Comparison of ENCODE assay signal across 9 mouse cellular contexts in the genomic region with DNA sequence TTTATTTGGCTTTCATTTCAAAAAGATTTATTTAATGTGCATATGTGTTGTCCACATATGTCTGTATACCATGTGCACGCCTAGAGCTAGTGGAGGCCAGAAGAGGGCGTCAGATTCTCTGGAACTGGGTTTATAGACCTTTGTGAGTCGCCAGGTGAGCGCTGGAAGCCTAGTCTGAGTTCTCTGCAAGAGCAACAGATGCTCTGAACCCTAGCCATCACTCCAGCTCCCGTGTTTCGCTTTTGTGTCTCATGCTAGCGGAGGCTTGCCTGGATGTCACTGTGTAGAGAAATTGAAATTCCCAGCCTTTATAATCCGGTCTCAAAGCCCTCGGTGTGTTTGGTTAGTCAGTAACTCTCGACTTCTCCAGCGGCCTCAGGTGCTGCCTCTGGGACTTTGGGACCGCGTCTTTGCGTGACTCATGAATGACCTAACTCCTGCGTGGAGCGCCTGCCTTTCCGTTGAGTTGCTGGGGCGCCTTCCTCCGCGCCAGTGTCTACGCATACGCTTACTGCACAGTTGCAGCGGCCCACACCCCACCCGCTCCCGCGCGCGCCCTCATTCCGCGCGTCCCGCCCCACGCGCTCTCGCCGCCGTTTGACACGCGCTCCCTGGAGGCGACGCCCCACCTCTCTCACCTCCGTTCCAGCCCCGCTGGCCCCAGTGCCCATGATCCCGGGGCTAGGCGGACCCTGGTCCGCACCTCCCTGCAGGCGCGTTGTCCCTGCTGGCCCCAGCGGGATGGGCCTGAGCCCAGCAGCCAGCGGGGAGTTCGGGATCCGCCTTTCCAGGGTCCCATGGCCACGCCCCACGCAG. TPM values are rescaled to one million over a fixed set of nuclear protein-coding genes. Genes with fewer than 3 reads are reported as not detected.
DNase-seq lines count a peak whose midpoint lies in the region; ATAC-seq and TF ChIP-seq lines count a peak whose summit lies in the region.
"Had no signal": no experiment of that assay in that cellular context is flagged by ENCODE, and none has a peak within 500 bp of the region (broad histone marks: within the 10 kb centered on the region; RNA-seq: fewer than 3 reads in every experiment).

A gene (plus strand): TSS at position 600 of the 816 bp plus-strand sequence.

- no peak within 1 kb of the TSS for H3K27ac ChIP-seq in ES-Bruce4 (ENCODE audit: insufficient read depth, low read length)
- no peak within 1 kb of the TSS for H3K27ac ChIP-seq in embryonic fibroblast, embryonic 13.5 days (ENCODE audit: insufficient read depth, low read length)
- no peak within 1 kb of the TSS for H3K27ac ChIP-seq in hindbrain, embryonic 15.5 days (replicated peaks)
- no peak within 1 kb of the TSS for H3K27ac ChIP-seq in liver, embryonic 11.5 days (ENCODE audit: low read depth, low read length)
- no peak within 1 kb of the TSS for H3K27ac ChIP-seq in neural tube, embryonic 15.5 days (replicated peaks)

- H3K9me3 ChIP-seq in ES-Bruce4 (replicated peaks; ENCODE audit: control insufficient read depth, insufficient read depth, low read length, poor library complexity, severe bottlenecking): no peaks in the 10 kb centered on the region
- H3K9me3 ChIP-seq in hindbrain, embryonic 15.5 days: no peaks in the 10 kb centered on the region
- no peaks in the 10 kb centered on the region for H3K9me3 ChIP-seq in liver, embryonic 11.5 days (ENCODE audit: control insufficient read depth, low read length)
- no peaks in the 10 kb centered on the region for H3K9me3 ChIP-seq in neural tube, embryonic 15.5 days (replicated peaks)

- H3K36me3 ChIP-seq in ES-Bruce4 (ENCODE audit: control insufficient read depth, insufficient read depth, low read length, poor library complexity, severe bottlenecking): no peaks in the 10 kb centered on the region
- H3K36me3 ChIP-seq in hindbrain, embryonic 15.5 days: no peaks in the 10 kb centered on the region
- H3K36me3 ChIP-seq in liver, embryonic 11.5 days (ENCODE audit: control insufficient read depth, insufficient read depth, low read length): no peaks in the 10 kb centered on the region
- no peaks in the 10 kb centered on the region for H3K36me3 ChIP-seq in neural tube, embryonic 15.5 days

- DNase-seq in cerebellum, postnatal 10 days: peak; percentile 32 to 36
- no peak for DNase-seq in liver, embryonic 11.5 days (ENCODE audit: low spot score)
- no peak for DNase-seq in B cell, adult 2 months

- TF ChIP-seq POLR2A in ES-Bruce4 (IDR thresholded peaks at IDR 0.05; ENCODE audit: insufficient read depth, low read length): no peak
- no peak for TF ChIP-seq POLR2A in embryonic fibroblast, embryonic 13.5 days (IDR thresholded peaks at IDR 0.05; ENCODE audit: low read depth, low read length)

- no peak for TF ChIP-seq EP300 in ES-Bruce4 (IDR thresholded peaks at IDR 0.05; ENCODE audit: insufficient read depth, low read depth, low read length)

- H3K27me3 ChIP-seq in ES-Bruce4 (ENCODE audit: control insufficient read depth, insufficient read depth, low read length, poor library complexity, severe bottlenecking): no peaks in the 10 kb centered on the region
- peaks cover 32% of the 10 kb centered on the region for H3K27me3 ChIP-seq in hindbrain, embryonic 15.5 days
- H3K27me3 ChIP-seq in liver, embryonic 11.5 days (replicated peaks; ENCODE audit: control insufficient read depth, insufficient read depth, low read length): peaks cover 31% of the 10 kb centered on the region
- H3K27me3 ChIP-seq in neural tube, embryonic 15.5 days (replicated peaks): peaks cover 24% of the 10 kb centered on the region

- peaks cover 2% of the 10 kb centered on the region for H3K4me1 ChIP-seq in ES-Bruce4 (ENCODE audit: control insufficient read depth, insufficient read depth, low read length)
- no peaks in the 10 kb centered on the region for H3K4me1 ChIP-seq in embryonic fibroblast, embryonic 13.5 days (ENCODE audit: control insufficient read depth, insufficient read depth, low read length)
- peaks cover 16% of the 10 kb centered on the region for H3K4me1 ChIP-seq in hindbrain, embryonic 15.5 days (replicated peaks)
- H3K4me1 ChIP-seq in liver, embryonic 11.5 days (replicated peaks; ENCODE audit: control insufficient read depth, insufficient read depth, low read length): peaks cover 3% of the 10 kb centered on the region; the same call in 1 of the 2 replicates
- peaks cover 10% of the 10 kb centered on the region for H3K4me1 ChIP-seq in neural tube, embryonic 15.5 days

- peak within 1 kb of the TSS; percentile 98 for H3K4me2 ChIP-seq in hindbrain, embryonic 15.5 days
- H3K4me2 ChIP-seq in liver, embryonic 11.5 days: peak within 1 kb of the TSS; percentile 80
- peak within 1 kb of the TSS; percentile 98 for H3K4me2 ChIP-seq in neural tube, embryonic 15.5 days

- 2% methylated on average over 54 of the region's 54 CpGs for WGBS in hindbrain, embryonic 15.5 days
- 5% methylated on average over 54 of the region's 54 CpGs for WGBS in liver, embryonic 11.5 days
- 2% methylated on average over 54 of the region's 54 CpGs for WGBS in neural tube, embryonic 15.5 days

- peak; percentile 47 for TF ChIP-seq CTCF in ES-Bruce4 (IDR thresholded peaks at IDR 0.05; ENCODE audit: low read depth, low read length)
- TF ChIP-seq CTCF in embryonic fibroblast, embryonic 13.5 days (IDR thresholded peaks at IDR 0.05; ENCODE audit: borderline replicate concordance, insufficient read depth, low read length): no peak

- H3K4me3 ChIP-seq in ES-Bruce4 (ENCODE audit: low read depth, low read length): peak within 1 kb of the TSS; percentile 41
- H3K4me3 ChIP-seq in embryonic fibroblast, embryonic 13.5 days (ENCODE audit: insufficient read depth, low read length): peak within 1 kb of the TSS; percentile 12; the same call in 1 of the 2 replicates
- H3K4me3 ChIP-seq in hindbrain, embryonic 15.5 days: peak within 1 kb of the TSS; percentile 51
- H3K4me3 ChIP-seq in liver, embryonic 11.5 days (ENCODE audit: low read depth, low read length): peak within 1 kb of the TSS; percentile 46
- H3K4me3 ChIP-seq in neural tube, embryonic 15.5 days (replicated peaks): peak within 1 kb of the TSS; percentile 50

- ATAC-seq in cerebellum, adult (ENCODE audit: insufficient number of reproducible peaks, low FRiP score, low TSS enrichment): no peak
- ATAC-seq in hindbrain, embryonic 15.5 days (ENCODE audit: low FRiP score, low read depth): peak; percentile 66
- ATAC-seq in liver, embryonic 11.5 days (replicated peaks; ENCODE audit: low FRiP score): no peak
- peak; percentile 73 for ATAC-seq in neural tube, embryonic 15.5 days (ENCODE audit: low FRiP score)

- peak within 1 kb of the TSS; percentile 43; the same call in 1 of the 2 replicates for H3K9ac ChIP-seq in ES-Bruce4 (ENCODE audit: low read depth, poor library complexity, severe bottlenecking)
- H3K9ac ChIP-seq in hindbrain, embryonic 15.5 days: peak within 1 kb of the TSS; percentile 44
- H3K9ac ChIP-seq in liver, embryonic 11.5 days (ENCODE audit: low read depth, low read length): no peak within 1 kb of the TSS
- H3K9ac ChIP-seq in neural tube, embryonic 15.5 days (replicated peaks): peak within 1 kb of the TSS; percentile 51

RNA-seq across cellular contexts. Expression of the gene that starts here (rescaled TPM):
- polyA plus RNA-seq in ES-Bruce4 (2011; ENCODE audit: insufficient read depth, insufficient read length, low read depth, missing spikeins): not detected in 2 replicates
- polyA plus RNA-seq in embryonic fibroblast, embryonic 13.5 days (2011; ENCODE audit: insufficient read length, low read depth, missing spikeins): not detected in 2 replicates
- 0.26 TPM in 1 of 2 replicates, not detected in the other for polyA plus RNA-seq in hindbrain, embryonic 15.5 days (2015; fragmentation: Nextera tagmentation; extraction: Ambion mirVana)
- polyA plus RNA-seq in liver, embryonic 11.5 days (2014; fragmentation: Nextera tagmentation; extraction: Ambion mirVana): not detected in 2 replicates
- not detected in 2 replicates for polyA plus RNA-seq in neural tube, embryonic 15.5 days (2015; fragmentation: Nextera tagmentation; extraction: Ambion mirVana)
- polyA plus RNA-seq: C2C12 had no signal

Comparison
In these comparisons a context has a peak if more than half of its experiments do, and no peak if none do; other contexts are left out.
1. Peak in ATAC-seq, H3K4me3 ChIP-seq, H3K9ac ChIP-seq and H3K4me2 ChIP-seq in hindbrain, embryonic 15.5 days; RNA of the gene not detected or under 1 TPM.
2. Peak in ATAC-seq, H3K4me3 ChIP-seq, H3K9ac ChIP-seq and H3K4me2 ChIP-seq in neural tube, embryonic 15.5 days; RNA of the gene not detected or under 1 TPM.
3. DNase-seq: peak in cerebellum, postnatal 10 days (2 of 2); none in liver, embryonic 11.5 days (single experiment) and B cell, adult 2 months (0 of 2).
4. Peak in every context shown above with its lines, with median percentiles within 50 percentile points of each other: H3K4me3 ChIP-seq and H3K4me2 ChIP-seq.